Mouse (Mus musculus) testis, adult 2 months (tissue): Measurements from ENCODE around the gene Gramd1b. TPM values are rescaled to one million over a fixed set of nuclear protein-coding genes. Genes with fewer than 3 reads are reported as not detected.

Experiments
- H3K27ac ChIP-seq: fragments of 200-500 bp; 2 replicates; pipeline ENCODE4 v1.5.1; 2012; ENCODE audit warnings: low read depth, low read length; ENCODE audit not compliant: control insufficient read depth, insufficient read depth
- H3K27me3 ChIP-seq: fragments of 200-500 bp; 2 replicates; pipeline ENCODE4 v1.6.1; 2012; ENCODE audit warnings: mild to moderate bottlenecking, low read length, moderate library complexity; ENCODE audit not compliant: control insufficient read depth, insufficient read depth
- H3K36me3 ChIP-seq: fragments of 200-500 bp; 2 replicates; pipeline ENCODE4 v1.6.1; 2012; ENCODE audit warnings: mild to moderate bottlenecking, low read length; ENCODE audit not compliant: control insufficient read depth, insufficient read depth
- H3K4me1 ChIP-seq: fragments of 200-500 bp; 2 replicates; pipeline ENCODE4 v1.6.1; 2012; ENCODE audit warnings: low read length; ENCODE audit not compliant: control insufficient read depth, insufficient read depth
- H3K4me3 ChIP-seq: fragments of 200-500 bp; 2 replicates; pipeline ENCODE4 v1.5.1; 2012; ENCODE audit warnings: low read depth, mild to moderate bottlenecking, low read length, moderate library complexity, mixed read lengths; ENCODE audit not compliant: control insufficient read depth
- CTCF ChIP-seq: fragments of 200-500 bp; IDR thresholded peaks from 2 replicates; pipeline ENCODE4 v1.5.1; 2012; ENCODE audit warnings: low read depth, mild to moderate bottlenecking, inconsistent platforms, low read length, moderate library complexity; ENCODE audit not compliant: control insufficient read depth, insufficient read depth, insufficient replicate concordance
- POLR2A ChIP-seq: fragments of 200-500 bp; IDR thresholded peaks from 2 replicates; pipeline ENCODE4 v1.6.1; 2012; ENCODE audit warnings: low read depth, mild to moderate bottlenecking, inconsistent platforms, low read length, moderate library complexity; ENCODE audit not compliant: control insufficient read depth
- polyA plus RNA-seq: library from polyadenylated mRNA; depleted of rRNA; stranded (reverse); fragments of >200 nt; gene quantifications from 2 replicates; pipeline ENCODE4 v1.2.3, GENCODE M21; 2012

The Gramd1b gene
- polyA plus RNA-seq, 1 experiment, result 143 TPM

DNA sequence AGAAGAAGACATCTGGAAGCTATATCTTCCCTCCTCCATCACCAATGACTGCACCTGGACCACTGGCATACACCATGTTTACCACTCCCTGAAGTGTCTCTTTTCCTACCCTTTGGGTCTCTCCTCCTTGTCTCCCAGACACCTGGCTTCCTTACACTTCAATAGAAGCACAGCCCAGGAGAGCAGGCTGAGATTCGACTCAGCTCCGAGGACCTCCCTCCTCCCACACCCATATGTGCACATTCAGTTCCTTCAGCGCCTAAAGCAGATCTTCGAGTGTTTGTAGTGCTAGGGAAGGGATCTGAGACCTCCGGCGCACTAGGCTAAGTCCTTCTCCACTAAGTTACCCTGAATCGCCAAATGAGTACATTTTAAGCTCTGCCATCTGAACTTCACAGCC is 127.4 kb downstream of the Gramd1b start:
- Histone ChIP-seq H3K4me3 (no peak overlapping the region), H3K27me3 (no peaks in the 10 kb centered on the region), H3K27ac (no peak overlapping the region), H3K36me3 (no peaks in the 10 kb centered on the region), H3K4me1 (peaks cover 2% of the 10 kb centered on the region; the same call in 1 of the 2 replicates)
- TF ChIP-seq POLR2A (no peak), CTCF (no peak)

DNA sequence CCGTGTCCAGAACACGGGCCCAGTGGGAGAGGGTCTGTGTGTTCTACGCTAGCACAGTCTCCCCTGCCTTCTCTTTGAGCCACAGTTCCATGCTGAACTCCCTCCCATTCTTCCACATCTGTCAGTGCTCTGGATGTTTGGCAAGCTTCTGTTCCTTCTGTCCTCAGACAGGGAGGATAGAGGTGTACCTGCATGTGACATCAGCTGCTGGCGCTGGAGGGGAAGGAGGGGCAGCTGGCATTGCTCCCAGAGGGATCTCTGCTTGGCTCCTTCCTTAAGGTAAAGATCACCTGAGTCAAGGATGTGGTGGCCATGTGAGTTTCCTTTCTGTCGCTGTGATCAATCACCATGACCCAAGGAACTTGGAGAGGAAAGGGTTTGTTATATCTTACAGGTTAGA is 129.4 kb downstream of the Gramd1b start:
- TF ChIP-seq POLR2A, result no peak
- TF ChIP-seq CTCF, result no peak
- no peak overlapping the region for H3K27ac ChIP-seq
- H3K4me3 ChIP-seq, result no peak overlapping the region
- H3K36me3 ChIP-seq, result no peaks in the 10 kb centered on the region
- peaks cover 3% of the 10 kb centered on the region; the same call in 1 of the 2 replicates for H3K4me1 ChIP-seq
- H3K27me3 ChIP-seq, result no peaks in the 10 kb centered on the region

DNA sequence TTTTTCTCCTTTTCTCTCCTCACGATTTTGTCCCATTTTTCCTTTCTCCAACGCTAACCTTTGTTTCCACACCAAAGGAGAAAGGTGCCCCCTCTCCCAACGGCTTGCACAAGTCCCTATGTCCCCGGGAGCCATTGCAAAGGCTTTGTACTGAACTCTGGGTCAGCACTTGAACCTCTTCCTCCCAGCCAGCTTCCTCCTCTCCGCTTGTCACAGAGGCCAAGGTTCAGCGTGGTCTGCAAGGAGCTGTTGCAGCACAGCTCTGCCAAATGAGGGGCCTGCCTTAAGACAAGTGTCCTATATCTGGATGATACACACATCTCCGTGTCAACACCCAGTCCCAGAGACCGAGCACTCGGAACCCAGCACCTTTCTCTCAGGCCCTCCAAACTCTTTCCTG is 130.3 kb downstream of the Gramd1b start:
- TF ChIP-seq POLR2A, result no peak
- no peak for TF ChIP-seq CTCF
- H3K27me3 ChIP-seq, result no peaks in the 10 kb centered on the region
- H3K4me3 ChIP-seq, result no peak overlapping the region
- peaks cover 2% of the 10 kb centered on the region; the same call in 1 of the 2 replicates for H3K4me1 ChIP-seq
- H3K36me3 ChIP-seq, result no peaks in the 10 kb centered on the region
- no peak overlapping the region for H3K27ac ChIP-seq

DNA sequence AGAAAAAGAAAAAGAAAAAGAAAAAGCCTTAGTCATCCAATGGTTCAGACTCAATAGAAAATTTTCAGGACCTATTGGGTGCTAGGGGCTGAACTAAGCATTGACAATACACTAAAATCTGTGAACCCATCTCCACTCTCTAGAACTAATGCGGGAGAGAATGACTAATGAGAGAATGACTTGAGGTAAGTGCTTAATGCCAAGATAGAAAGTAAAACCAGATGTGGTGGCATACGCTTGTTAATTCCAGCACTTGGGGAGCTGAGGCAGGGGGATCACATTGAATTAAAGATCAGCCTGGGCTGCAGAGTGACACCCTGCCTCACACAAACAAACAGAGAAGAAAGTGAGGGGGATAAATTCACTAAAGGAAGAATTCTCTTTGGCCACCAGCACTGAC is 131.0 kb downstream of the Gramd1b start:
- TF ChIP-seq POLR2A, result no peak
- no peak for TF ChIP-seq CTCF
- Histone ChIP-seq H3K27ac (no peak overlapping the region), H3K36me3 (no peaks in the 10 kb centered on the region), H3K27me3 (no peaks in the 10 kb centered on the region), H3K4me1 (peaks cover 2% of the 10 kb centered on the region; the same call in 1 of the 2 replicates), H3K4me3 (no peak overlapping the region)

DNA sequence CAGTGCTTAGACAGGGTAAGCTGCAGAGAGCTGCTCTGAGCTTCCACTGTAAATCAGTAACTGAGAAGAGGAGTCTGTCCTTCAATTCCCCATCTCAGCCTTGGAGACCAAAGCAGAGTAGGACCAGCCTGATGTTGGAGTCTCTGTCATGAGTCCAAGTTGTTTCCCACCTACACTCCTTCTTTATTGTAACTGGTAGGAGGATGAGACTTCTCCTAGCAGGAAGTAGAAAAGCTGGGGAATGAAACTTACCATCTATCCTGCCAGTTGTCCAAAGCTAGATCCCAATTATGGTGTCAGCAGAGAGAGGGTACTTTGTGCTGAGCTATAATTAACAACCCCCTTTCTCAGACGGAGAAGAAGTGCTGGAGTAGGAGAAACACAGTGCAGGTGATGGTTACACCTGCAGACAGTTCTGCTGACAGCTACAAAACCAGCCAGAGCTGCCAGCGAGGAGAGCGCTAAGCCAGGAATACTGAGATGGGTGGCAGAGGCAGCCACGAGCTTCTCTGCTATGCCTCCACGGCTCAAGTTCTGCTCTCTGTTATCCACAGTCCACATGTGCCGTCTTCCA is 131.7 kb downstream of the Gramd1b start:
- no peak overlapping the region for H3K27ac ChIP-seq
- H3K27me3 ChIP-seq, result no peaks in the 10 kb centered on the region
- no peaks in the 10 kb centered on the region for H3K36me3 ChIP-seq

DNA sequence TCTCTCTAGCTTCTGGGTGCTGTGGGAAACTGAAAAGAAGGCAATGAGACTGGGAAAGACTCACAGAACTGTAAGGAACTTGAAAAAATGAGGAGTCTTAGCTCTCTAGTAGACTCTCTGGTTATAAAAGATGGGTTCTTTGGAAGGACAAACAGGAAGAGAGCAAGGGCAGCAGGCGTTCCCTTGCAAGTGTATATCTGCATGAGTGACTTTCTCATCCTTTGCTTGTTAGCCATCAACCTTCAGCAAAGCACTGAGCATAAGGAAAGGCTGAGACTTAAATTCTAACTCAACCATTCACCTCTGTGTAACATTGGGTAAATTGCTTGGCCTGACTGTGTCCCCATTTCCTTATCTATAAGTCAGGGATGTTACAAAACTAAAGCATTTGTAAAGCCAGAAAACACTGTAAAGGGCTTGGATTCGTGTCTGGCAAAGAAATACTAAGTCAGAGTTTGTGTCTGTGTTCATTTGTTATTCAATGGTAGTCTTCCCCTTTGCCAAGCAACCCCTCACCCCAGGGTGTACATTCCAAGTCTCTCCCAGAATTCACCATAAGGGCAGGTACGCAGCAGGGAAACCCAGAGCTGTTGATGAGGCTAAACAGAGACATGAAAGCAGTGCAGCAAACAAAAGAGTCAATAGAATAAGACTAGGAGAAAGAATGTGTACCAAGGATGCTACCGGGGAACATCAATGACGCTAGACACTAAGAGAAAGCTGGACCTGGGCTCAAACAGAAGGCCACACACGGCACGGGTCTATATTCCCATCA is 133.5 kb downstream of the Gramd1b start:
- H3K4me1 ChIP-seq, result peaks cover 2% of the 10 kb centered on the region; the same call in 1 of the 2 replicates
- H3K27me3 ChIP-seq, result no peaks in the 10 kb centered on the region
- no peak overlapping the region for H3K4me3 ChIP-seq
- no peak overlapping the region for H3K27ac ChIP-seq
- TF ChIP-seq POLR2A (no peak), CTCF (no peak)
- H3K36me3 ChIP-seq, result no peaks in the 10 kb centered on the region

More for the DNA sequence above, 131.7 kb downstream of the Gramd1b start:
- H3K4me3 ChIP-seq, result no peak overlapping the region
- TF ChIP-seq CTCF, result no peak
- TF ChIP-seq POLR2A, result no peak
- peaks cover 2% of the 10 kb centered on the region; the same call in 1 of the 2 replicates for H3K4me1 ChIP-seq

DNA sequence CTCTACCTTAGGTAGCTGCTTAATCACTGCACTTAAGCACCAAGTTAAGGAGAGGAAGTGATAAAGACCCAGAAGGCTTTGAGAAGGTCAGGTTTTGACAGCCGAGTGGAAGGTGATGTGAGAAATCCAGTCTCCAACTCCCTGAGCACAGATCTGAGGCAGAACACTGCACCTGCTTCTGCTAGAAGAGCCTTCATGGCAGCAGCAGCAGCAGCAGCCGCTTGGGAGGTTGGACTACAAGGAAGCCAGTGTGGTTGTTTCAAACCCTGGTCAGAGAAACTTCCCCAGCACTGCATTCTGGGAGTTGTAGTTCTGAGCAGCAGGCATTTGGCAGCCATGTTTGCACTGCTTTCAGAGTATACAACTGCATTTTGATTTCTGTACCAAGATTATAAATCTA is 134.1 kb downstream of the Gramd1b start:
- no peak overlapping the region for H3K27ac ChIP-seq
- no peak for TF ChIP-seq POLR2A
- TF ChIP-seq CTCF, result no peak
- H3K4me3 ChIP-seq, result no peak overlapping the region
- H3K36me3 ChIP-seq, result no peaks in the 10 kb centered on the region
- H3K4me1 ChIP-seq, result peaks cover 2% of the 10 kb centered on the region; the same call in 1 of the 2 replicates
- H3K27me3 ChIP-seq, result no peaks in the 10 kb centered on the region
